Mouse (Mus musculus) myocyte (in vitro differentiated cells): Measurements from ENCODE around the gene Rexo1.

Source experiments
- CEBPB ChIP-seq: IDR thresholded peaks from 2 replicates; pipeline ENCODE4 v1.6.1; 2011; ENCODE audit warnings: mild to moderate bottlenecking, moderate library complexity; ENCODE audit not compliant: poor library complexity, insufficient read depth, severe bottlenecking
- E2F4 ChIP-seq: IDR thresholded peaks from one replicate; pipeline ENCODE4 v1.6.1; 2011; ENCODE audit warnings: mild to moderate bottlenecking, control low read depth, moderate library complexity; ENCODE audit not compliant: insufficient read depth
- MAX ChIP-seq: IDR thresholded peaks from one replicate; pipeline ENCODE4 v1.6.1; 2011; ENCODE audit warnings: low read depth, mild to moderate bottlenecking, control low read depth
- MYOD1 ChIP-seq, 3 experiments: IDR thresholded peaks; one replicate each; pipeline ENCODE4 v1.6.1; 2011; ENCODE audit warnings: control low read depth in 2 of 3, low read depth in 2 of 3, mild to moderate bottlenecking in 2 of 3, moderate library complexity in 1 of 3; ENCODE audit not compliant: insufficient read length in 2 of 3, control insufficient read depth in 1 of 3
- MYOG ChIP-seq, 3 experiments: IDR thresholded peaks; one replicate each; pipeline ENCODE4 v1.6.1; 2011; ENCODE audit warnings: control low read depth in 2 of 3, low read depth in 2 of 3, mild to moderate bottlenecking in 2 of 3; ENCODE audit not compliant: insufficient read length in 2 of 3, control insufficient read depth in 1 of 3, insufficient read depth in 1 of 3
- POLR2A ChIP-seq: IDR thresholded peaks from one replicate; pipeline ENCODE4 v1.6.1; 2011; ENCODE audit warnings: low read depth, mild to moderate bottlenecking, control low read depth, moderate library complexity; ENCODE audit not compliant: insufficient read length
- POLR2AphosphoS2 ChIP-seq: IDR thresholded peaks from one replicate; pipeline ENCODE4 v1.6.1; 2011; ENCODE audit warnings: low read depth, control low read depth; ENCODE audit not compliant: insufficient read length
- REST ChIP-seq: IDR thresholded peaks from one replicate; pipeline ENCODE4 v1.6.1; 2011; ENCODE audit warnings: mild to moderate bottlenecking, control low read depth, moderate library complexity; ENCODE audit not compliant: insufficient read depth, insufficient read length
- SRF ChIP-seq: IDR thresholded peaks from one replicate; pipeline ENCODE4 v1.6.1; 2011; ENCODE audit warnings: low read depth; ENCODE audit not compliant: control insufficient read depth, insufficient read length
- TCF12 ChIP-seq: IDR thresholded peaks from one replicate; pipeline ENCODE4 v1.6.1; 2011; ENCODE audit warnings: mild to moderate bottlenecking, control low read depth; ENCODE audit not compliant: poor library complexity, insufficient read depth, severe bottlenecking
- USF1 ChIP-seq: IDR thresholded peaks from one replicate; pipeline ENCODE4 v1.6.1; 2011; ENCODE audit warnings: low read depth, mild to moderate bottlenecking, control low read depth, moderate library complexity

GRCm38 (mm10) chr10:80495901-80496300, 65.5 kb downstream of the Rexo1 start:
- TF ChIP-seq POLR2A (no peak), POLR2AphosphoS2 (no peak), REST (no peak), CEBPB (no peak), MYOD1 (IDR thresholded peaks at IDR 0.05; ENCODE audit: control insufficient read depth in 1 of 3, insufficient read length in 2 of 3, low read depth in 2 of 3) (no peak), E2F4 (no peak), USF1 (no peak), MYOG (IDR thresholded peaks at IDR 0.05; ENCODE audit: control insufficient read depth in 1 of 3, insufficient read depth in 1 of 3, insufficient read length in 2 of 3, low read depth in 2 of 3) (no peak), TCF12 (no peak), MAX (no peak), SRF (no peak)
